Mouse (Mus musculus): ENCODE measurements around the gene Cd276. TPM values are rescaled to one million over a fixed set of nuclear protein-coding genes. Genes with fewer than 3 reads are reported as not detected.

Gene Cd276
- 1.3 and 1.5 TPM in 2 replicates for total RNA-seq (2014; rRNA removed)
- 2.8 and 4.5 TPM in 2 replicates for polyA plus RNA-seq (2012; rRNA removed)

GRCm38 (mm10) chr9:58554908-58555684 lies at the start of gene Cd276:
Cd276 (minus strand) TSS chr9:58555437.
- DNase-seq (ENCODE audit: extremely low read depth, low read depth, low spot score), result peak; percentile 47
- Histone ChIP-seq H3K36me3 (ENCODE audit: control insufficient read depth, insufficient read depth, low read length) (no peaks in the 10 kb centered on the region), H3K9ac (ENCODE audit: low read depth, low read length) (peak within 1 kb of the TSS; percentile 86), H3K27me3 (ENCODE audit: control insufficient read depth, insufficient read depth, low read length) (no peaks in the 10 kb centered on the region), H3K79me2 (ENCODE audit: control insufficient read depth, insufficient read depth, low read length) (peaks cover 4% of the 10 kb centered on the region; the same call in 1 of the 2 replicates), H3K27ac (replicated peaks; ENCODE audit: insufficient read depth, low read depth, low read length) (peak within 1 kb of the TSS; percentile 42), H3K4me1 (ENCODE audit: control insufficient read depth, insufficient read depth, low read length) (peaks cover 12% of the 10 kb centered on the region), H3K4me3 (ENCODE audit: insufficient read depth, low read depth, low read length) (peak within 1 kb of the TSS; percentile 82)
- WGBS, result under 1% methylated on average over 68 of the region's 68 CpGs
- TF ChIP-seq POLR2A (IDR thresholded peaks at IDR 0.05; ENCODE audit: extremely low read depth, insufficient read depth, low read length), result no peak
- TF ChIP-seq CTCF (IDR thresholded peaks at IDR 0.05; ENCODE audit: low read depth, low read length), result no peak

- Histone ChIP-seq H3K4me3 (ENCODE audit: insufficient read depth, low read depth, low read length) (no peak overlapping the region), H3K79me2 (ENCODE audit: control insufficient read depth, insufficient read depth, low read length) (peaks cover 9% of the 10 kb centered on the region; the same call in 1 of the 2 replicates), H3K27ac (replicated peaks; ENCODE audit: insufficient read depth, low read depth, low read length) (no peak overlapping the region), H3K4me1 (ENCODE audit: control insufficient read depth, insufficient read depth, low read length) (peaks cover 3% of the 10 kb centered on the region; the same call in 1 of the 2 replicates), H3K27me3 (ENCODE audit: control insufficient read depth, insufficient read depth, low read length) (no peaks in the 10 kb centered on the region), H3K36me3 (ENCODE audit: control insufficient read depth, insufficient read depth, low read length) (no peaks in the 10 kb centered on the region), H3K9ac (ENCODE audit: low read depth, low read length) (no peak overlapping the region)
- 90% methylated on average over 1 of the region's 1 CpGs for WGBS
- TF ChIP-seq POLR2A (IDR thresholded peaks at IDR 0.05; ENCODE audit: extremely low read depth, insufficient read depth, low read length), result no peak
- TF ChIP-seq CTCF (IDR thresholded peaks at IDR 0.05; ENCODE audit: low read depth, low read length), result no peak
- DNase-seq (ENCODE audit: extremely low read depth, low read depth, low spot score), result no peak
Measured at GRCm38 (mm10) chr9:58595313-58595712, 40.1 kb upstream of the Cd276 start.

GRCm38 (mm10) chr9:58588657-58589056 lies 33.4 kb upstream of the Cd276 start:
- Histone ChIP-seq H3K27me3 (ENCODE audit: control insufficient read depth, insufficient read depth, low read length) (no peaks in the 10 kb centered on the region), H3K9ac (ENCODE audit: low read depth, low read length) (no peak overlapping the region), H3K27ac (replicated peaks; ENCODE audit: insufficient read depth, low read depth, low read length) (no peak overlapping the region), H3K36me3 (ENCODE audit: control insufficient read depth, insufficient read depth, low read length) (no peaks in the 10 kb centered on the region), H3K4me3 (ENCODE audit: insufficient read depth, low read depth, low read length) (no peak overlapping the region), H3K79me2 (ENCODE audit: control insufficient read depth, insufficient read depth, low read length) (peaks cover 21% of the 10 kb centered on the region), H3K4me1 (ENCODE audit: control insufficient read depth, insufficient read depth, low read length) (peaks cover 5% of the 10 kb centered on the region; the same call in 1 of the 2 replicates)
- TF ChIP-seq CTCF (IDR thresholded peaks at IDR 0.05; ENCODE audit: low read depth, low read length), result no peak
- no peak for TF ChIP-seq POLR2A (IDR thresholded peaks at IDR 0.05; ENCODE audit: extremely low read depth, insufficient read depth, low read length)
- 78% methylated on average over 4 of the region's 4 CpGs for WGBS
- no peak for DNase-seq (ENCODE audit: extremely low read depth, low read depth, low spot score)

GRCm38 (mm10) chr9:58584323-58584722 lies 29.1 kb upstream of the Cd276 start:
- peaks cover 5% of the 10 kb centered on the region for H3K4me1 ChIP-seq (ENCODE audit: control insufficient read depth, insufficient read depth, low read length)
- no peaks in the 10 kb centered on the region for H3K36me3 ChIP-seq (ENCODE audit: control insufficient read depth, insufficient read depth, low read length)
- H3K4me3 ChIP-seq (ENCODE audit: insufficient read depth, low read depth, low read length), result no peak overlapping the region
- H3K27me3 ChIP-seq (ENCODE audit: control insufficient read depth, insufficient read depth, low read length), result no peaks in the 10 kb centered on the region
- no peak for DNase-seq (ENCODE audit: extremely low read depth, low read depth, low spot score)
- WGBS, result 92% methylated on average over 1 of the region's 1 CpGs
- no peak overlapping the region for H3K27ac ChIP-seq (replicated peaks; ENCODE audit: insufficient read depth, low read depth, low read length)
- H3K79me2 ChIP-seq (ENCODE audit: control insufficient read depth, insufficient read depth, low read length), result peaks cover 12% of the 10 kb centered on the region; the same call in 1 of the 2 replicates
- TF ChIP-seq POLR2A (IDR thresholded peaks at IDR 0.05; ENCODE audit: extremely low read depth, insufficient read depth, low read length) (no peak), CTCF (IDR thresholded peaks at IDR 0.05; ENCODE audit: low read depth, low read length) (no peak)
- H3K9ac ChIP-seq (ENCODE audit: low read depth, low read length), result no peak overlapping the region

- WGBS, result 7% methylated on average over 8 of the region's 8 CpGs
- no peak for DNase-seq (ENCODE audit: extremely low read depth, low read depth, low spot score)
Measured at GRCm38 (mm10) chr9:58583267-58583641, 28.0 kb upstream of the Cd276 start.

More at GRCm38 (mm10) chr9:58583267-58583641, 28.0 kb upstream of the Cd276 start:
- H3K27me3 ChIP-seq (ENCODE audit: control insufficient read depth, insufficient read depth, low read length), result no peaks in the 10 kb centered on the region
- peak overlapping the region; percentile 91 for H3K9ac ChIP-seq (ENCODE audit: low read depth, low read length)
- H3K36me3 ChIP-seq (ENCODE audit: control insufficient read depth, insufficient read depth, low read length), result no peaks in the 10 kb centered on the region
- H3K4me3 ChIP-seq (ENCODE audit: insufficient read depth, low read depth, low read length), result peak overlapping the region; percentile 85
- TF ChIP-seq POLR2A (IDR thresholded peaks at IDR 0.05; ENCODE audit: extremely low read depth, insufficient read depth, low read length), result no peak
- TF ChIP-seq CTCF (IDR thresholded peaks at IDR 0.05; ENCODE audit: low read depth, low read length), result no peak
- H3K27ac ChIP-seq (replicated peaks; ENCODE audit: insufficient read depth, low read depth, low read length), result peak overlapping the region; percentile 63; the same call in 1 of the 2 replicates
- H3K4me1 ChIP-seq (ENCODE audit: control insufficient read depth, insufficient read depth, low read length), result peaks cover 5% of the 10 kb centered on the region
- H3K79me2 ChIP-seq (ENCODE audit: control insufficient read depth, insufficient read depth, low read length), result peaks cover 12% of the 10 kb centered on the region; the same call in 1 of the 2 replicates

Data from liver, adult 2 months (tissue).